Mouse (Mus musculus) heart, postnatal 0 days (tissue): Measurements from ENCODE around the gene Gm10643. TPM values are rescaled to one million over a fixed set of nuclear protein-coding genes. Genes with fewer than 3 reads are reported as not detected.
A peak's percentile ranks its signal among the peaks of the same experiment; 100 is the strongest.

Experiments
- ATAC-seq: fragments of 200-750 bp; cut with Nextera tagmentation; 2 replicates; pipeline ENCODE4 v1.8.0; 2017; ENCODE audit warnings: low read depth, moderate number of reproducible peaks, moderate library complexity; ENCODE audit not compliant: insufficient read depth
- DNase-seq: peaks from one replicate; pipeline ENCODE4 v3.0.0-alpha.2; 2016; ENCODE audit warnings: low spot score
- H3K27ac ChIP-seq: fragments of 300-500 bp; sonication (generic); 2 replicates; pipeline ENCODE4 v1.5.1; 2014; ENCODE audit warnings: low read depth, mild to moderate bottlenecking
- H3K27me3 ChIP-seq: fragments of 300-500 bp; sonication (generic); 2 replicates; pipeline ENCODE4 v1.6.1; 2014; ENCODE audit warnings: low read length, mixed read lengths; ENCODE audit not compliant: control insufficient read depth, insufficient read depth
- H3K36me3 ChIP-seq: fragments of 300-500 bp; sonication (generic); replicated peaks from 2 replicates; pipeline ENCODE4 v1.6.1; 2014; ENCODE audit warnings: low read length, mixed read lengths; ENCODE audit not compliant: control insufficient read depth, insufficient read depth
- H3K4me1 ChIP-seq: fragments of 300-500 bp; sonication (generic); 2 replicates; pipeline ENCODE4 v1.6.1; 2014; ENCODE audit warnings: antibody characterized with exemption; ENCODE audit not compliant: control insufficient read depth, insufficient read depth
- H3K4me2 ChIP-seq: fragments of 300-500 bp; sonication (generic); 2 replicates; pipeline ENCODE4 v1.6.1; 2014; ENCODE audit warnings: low read depth, mild to moderate bottlenecking, low read length, moderate library complexity
- H3K4me3 ChIP-seq: fragments of 300-500 bp; sonication (generic); 2 replicates; pipeline ENCODE4 v1.5.1; 2014; ENCODE audit warnings: low read depth, low read length
- H3K9ac ChIP-seq: fragments of 300-500 bp; sonication (generic); replicated peaks from 2 replicates; pipeline ENCODE4 v1.6.1; 2014; ENCODE audit warnings: low read depth, low read length, mixed read lengths
- H3K9me3 ChIP-seq: fragments of 300-500 bp; sonication (generic); replicated peaks from 2 replicates; pipeline ENCODE4 v1.6.1; 2016; ENCODE audit warnings: low read length; ENCODE audit not compliant: control insufficient read depth
- CTCF ChIP-seq: IDR thresholded peaks from 2 replicates; pipeline ENCODE4 v1.5.1; 2016; ENCODE audit warnings: antibody characterized with exemption, control low read depth, low read depth
- EP300 ChIP-seq: IDR thresholded peaks from 2 replicates; pipeline ENCODE4 v1.6.1; 2016; ENCODE audit warnings: antibody characterized with exemption, low read depth
- WGBS: fragments of 180-500 bp; shearing (Covaris S2); extraction: QIAGEN DNeasy Blood & Tissue Kit; methylation state at CpG from one replicate; pipeline ENCODE4 v1.1.7; 2014; 5-methylcytosine and 5-hydroxymethylcytosine counted together
- microRNA counts: library from miRNA; unstranded; fragments of <30 nt; microRNA quantifications from one replicate; lab custom pipeline; 2015
- microRNA-seq: library from miRNA; unstranded; fragments of <30 nt; microRNA quantifications from one replicate; pipeline ENCODE4, GENCODE M21; 2016
- polyA plus RNA-seq: library from polyadenylated mRNA; unstranded; fragments of >200 nt; fragmentation: Nextera tagmentation; extraction: Ambion mirVana; gene quantifications from 2 replicates; pipeline ENCODE4 v1.2.1, GENCODE M21; 2015
- total RNA-seq: library from RNA; depleted of rRNA; stranded (reverse); fragments of >200 nt; gene quantifications from 2 replicates; pipeline ENCODE4 v1.2.3, GENCODE M21; 2014; ENCODE audit warnings: low replicate concordance; rRNA removed

The Gm10643 gene
- total and polyA plus RNA-seq, 2 experiments from 2014 or later, result 1.7 to 3.8 TPM

DNA sequence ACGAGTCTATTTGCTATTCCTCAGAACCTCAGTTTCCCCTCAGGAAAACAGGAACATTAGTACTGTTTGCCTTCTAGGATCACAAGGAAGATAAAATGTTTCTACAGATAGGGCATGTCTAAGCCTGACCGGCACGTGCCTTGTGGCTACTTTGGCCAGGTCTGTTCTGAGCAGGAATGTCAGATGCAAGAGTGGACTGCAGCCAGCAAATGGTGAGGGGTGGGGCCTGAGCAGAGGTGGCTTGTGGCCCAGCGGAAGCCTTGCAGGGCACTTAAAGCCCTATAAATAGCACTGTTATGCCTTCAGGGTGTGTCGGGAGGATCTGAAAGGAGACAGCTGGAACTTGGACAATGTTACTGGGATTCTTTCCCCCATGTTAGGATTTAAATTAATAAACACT is 41.9 kb downstream of the Gm10643 start:
- peak; percentile 90 for DNase-seq
- WGBS, result under 1% methylated on average over 5 of the region's 5 CpGs
- peaks cover 32% of the 10 kb centered on the region for H3K27me3 ChIP-seq
- TF ChIP-seq EP300, result peak; percentile 81
- no peak for TF ChIP-seq CTCF
- no peak overlapping the region for H3K9ac ChIP-seq
- H3K27ac ChIP-seq, result peak overlapping the region; percentile 84
- peaks cover 37% of the 10 kb centered on the region for H3K4me1 ChIP-seq
- no peaks in the 10 kb centered on the region for H3K9me3 ChIP-seq
- H3K4me2 ChIP-seq, result peak overlapping the region; percentile 28; the same call in 1 of the 2 replicates
- H3K36me3 ChIP-seq, result no peaks in the 10 kb centered on the region
- H3K4me3 ChIP-seq, result no peak overlapping the region
- ATAC-seq, result peak; percentile 88

DNA sequence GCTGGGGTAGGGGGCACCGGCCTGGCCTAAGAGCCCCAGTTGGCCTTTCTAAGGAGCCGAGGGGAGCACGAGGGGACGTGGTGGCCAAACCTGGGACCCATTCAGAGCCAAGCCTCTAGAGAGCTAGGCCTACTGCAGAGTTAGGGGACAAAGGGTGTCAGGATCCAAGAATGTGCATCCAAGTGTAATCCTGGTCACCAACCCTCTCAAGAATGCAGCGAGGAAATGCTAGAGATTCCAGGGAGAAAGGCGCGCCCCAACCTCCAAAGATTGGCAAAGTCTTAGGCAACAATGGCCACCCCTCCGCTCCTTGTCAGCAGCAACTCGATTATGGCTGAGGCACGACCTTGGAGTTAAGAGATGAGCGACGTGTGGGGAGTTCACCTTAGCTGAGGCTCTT is 43.4 kb downstream of the Gm10643 start:
- Histone ChIP-seq H3K36me3 (no peaks in the 10 kb centered on the region), H3K27me3 (peaks cover 22% of the 10 kb centered on the region), H3K4me2 (no peak overlapping the region), H3K4me3 (no peak overlapping the region), H3K9me3 (no peaks in the 10 kb centered on the region), H3K9ac (no peak overlapping the region), H3K27ac (no peak overlapping the region), H3K4me1 (peaks cover 37% of the 10 kb centered on the region)
- ATAC-seq (no peak), DNase-seq (no peak)
- WGBS, result 55% methylated on average over 12 of the region's 12 CpGs
- no peak for TF ChIP-seq CTCF
- TF ChIP-seq EP300, result no peak

DNA sequence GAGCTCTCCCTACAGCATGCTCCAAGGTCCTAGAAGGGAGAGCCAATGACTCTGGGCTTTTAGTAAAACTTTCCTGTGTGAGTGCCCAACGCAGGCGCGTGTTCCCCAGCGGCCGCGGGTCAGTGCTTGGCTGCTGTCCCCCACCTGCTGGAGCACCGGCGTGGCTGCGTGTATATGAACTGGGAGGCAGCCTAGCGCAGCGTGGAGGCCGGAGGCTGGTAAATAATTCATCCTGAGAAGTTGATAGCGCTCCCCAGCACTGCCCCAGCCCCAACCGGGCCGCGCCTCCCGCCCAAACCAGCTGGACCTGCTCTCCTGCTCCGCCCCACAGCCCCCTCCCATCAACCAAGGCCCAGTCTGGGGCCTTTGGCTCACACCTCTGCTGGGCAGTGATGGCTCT is 43.8 kb downstream of the Gm10643 start, which contains the start of gene Palm3:
Gene Palm3, plus strand, starts transcription at position 376 of the 400 bp plus-strand sequence.
- no peak for ATAC-seq
- Histone ChIP-seq H3K27ac (no peak within 1 kb of the TSS), H3K4me2 (no peak within 1 kb of the TSS), H3K4me1 (peaks cover 37% of the 10 kb centered on the region), H3K4me3 (no peak within 1 kb of the TSS), H3K9ac (no peak within 1 kb of the TSS), H3K9me3 (no peaks in the 10 kb centered on the region), H3K36me3 (no peaks in the 10 kb centered on the region), H3K27me3 (peaks cover 17% of the 10 kb centered on the region)
- WGBS, result 29% methylated on average over 18 of the region's 18 CpGs
- DNase-seq, result no peak
- TF ChIP-seq CTCF (no peak), EP300 (no peak)

DNA sequence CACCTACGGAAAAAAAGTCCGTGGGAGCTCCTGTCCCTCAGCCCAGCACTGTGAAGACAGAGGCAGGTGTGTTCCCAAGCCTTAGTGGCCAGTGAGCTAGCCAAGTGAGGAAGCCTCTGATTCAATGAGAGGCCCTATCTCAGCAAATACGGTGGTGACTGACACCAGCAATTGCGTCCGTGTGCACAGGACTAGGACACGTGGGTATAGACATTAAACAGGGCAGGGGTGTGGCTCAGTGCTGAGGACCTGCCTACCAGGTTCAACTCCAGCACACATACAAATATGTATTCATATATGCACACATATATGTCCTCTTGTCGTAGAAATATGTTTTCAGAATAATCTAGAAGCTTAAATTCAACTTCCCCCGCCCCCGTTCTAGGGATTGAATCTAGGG is 45.2 kb downstream of the Gm10643 start:
- Histone ChIP-seq H3K4me3 (no peak overlapping the region), H3K9me3 (no peaks in the 10 kb centered on the region), H3K27ac (no peak overlapping the region), H3K36me3 (no peaks in the 10 kb centered on the region), H3K4me2 (no peak overlapping the region), H3K27me3 (0 out of 2 replicates have a peak, but pooled peaks cover 5% of the 10 kb centered on the region), H3K4me1 (peaks cover 29% of the 10 kb centered on the region), H3K9ac (no peak overlapping the region)
- ATAC-seq, result no peak
- DNase-seq, result no peak
- 79% methylated on average over 9 of the region's 9 CpGs for WGBS
- TF ChIP-seq EP300 (no peak), CTCF (no peak)

DNA sequence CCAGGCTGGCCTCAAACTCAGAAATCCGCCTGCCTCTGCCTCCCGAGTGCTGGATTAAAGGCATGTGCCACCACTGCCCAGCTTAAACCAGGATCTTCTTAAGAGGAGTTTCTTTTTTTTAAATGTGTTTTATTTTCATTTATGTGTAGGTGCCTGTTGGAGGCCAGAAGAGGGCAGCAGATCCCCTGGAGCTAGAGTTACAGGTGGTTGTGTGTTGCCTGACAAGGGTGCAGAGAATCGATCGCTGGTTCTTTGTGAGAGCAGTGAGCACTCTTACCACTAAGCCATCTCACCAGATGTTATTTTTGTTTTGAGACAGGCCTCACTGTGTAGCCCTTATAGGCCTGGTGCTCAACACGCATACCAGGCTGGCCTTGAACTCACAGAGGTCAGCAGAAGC is 49.1 kb downstream of the Gm10643 start:
- peaks cover 28% of the 10 kb centered on the region for H3K27me3 ChIP-seq

More for the DNA sequence above, 49.1 kb downstream of the Gm10643 start:
- Histone ChIP-seq H3K9me3 (no peaks in the 10 kb centered on the region), H3K27ac (no peak overlapping the region), H3K4me2 (no peak overlapping the region), H3K36me3 (no peaks in the 10 kb centered on the region), H3K9ac (no peak overlapping the region), H3K4me3 (no peak overlapping the region), H3K4me1 (peaks cover 11% of the 10 kb centered on the region)
- WGBS, result 91% methylated on average over 5 of the region's 5 CpGs
- DNase-seq (no peak), ATAC-seq (no peak)
- TF ChIP-seq EP300 (no peak), CTCF (no peak)

MicroRNAs within 50 kb of the gene (microRNA counts, 519-probe panel; counts per million panel counts)
- microRNA mmu-miR-709 (lab: Ali Mortazavi, UCI), result not detected

Small RNA genes within 50 kb of the gene (microRNA-seq; reads per million reads assigned to microRNA genes)
- not detected for gene Mir709

Other genes with a start within 250 kb of the Gm10643 start
- gene Adgrl1, start 165.0 kb downstream of the Gm10643 start, total RNA-seq, result 28.7 and 58.4 TPM in 2 replicates
- gene Adgrl1, start 165.0 kb downstream of the Gm10643 start, polyA plus RNA-seq, result 3.8 and 4.4 TPM in 2 replicates
- gene Gm10644, start 109.9 kb downstream of the Gm10643 start, total RNA-seq, result 0.08 and 1.3 TPM in 2 replicates
- 0.41 and 0.42 TPM in 2 replicates for gene Gm10644, start 109.9 kb downstream of the Gm10643 start, polyA plus RNA-seq
- 109 and 155 TPM in 2 replicates for gene Asf1b, start 109.6 kb downstream of the Gm10643 start, total RNA-seq
- 19.2 and 21.5 TPM in 2 replicates for gene Asf1b, start 109.6 kb downstream of the Gm10643 start, polyA plus RNA-seq
- gene Prkaca, start 92.1 kb downstream of the Gm10643 start, total RNA-seq, result 246 and 345 TPM in 2 replicates
- gene Prkaca, start 92.1 kb downstream of the Gm10643 start, polyA plus RNA-seq, result 305 and 312 TPM in 2 replicates
- 46.3 and 52.0 TPM in 2 replicates for gene Samd1, start 67.5 kb downstream of the Gm10643 start, total RNA-seq
- gene Samd1, start 67.5 kb downstream of the Gm10643 start, polyA plus RNA-seq, result 3.6 and 3.7 TPM in 2 replicates
- not detected in 2 replicates for gene 1700067K01Rik, start 63.6 kb downstream of the Gm10643 start, total RNA-seq
- 0.96 and 1.3 TPM in 2 replicates for gene 1700067K01Rik, start 63.6 kb downstream of the Gm10643 start, polyA plus RNA-seq
- 17.8 TPM in 1 of 2 replicates, not detected in the other for gene 2210011C24Rik, start 53.0 kb downstream of the Gm10643 start, total RNA-seq
- 0.48 and 0.88 TPM in 2 replicates for gene 2210011C24Rik, start 53.0 kb downstream of the Gm10643 start, polyA plus RNA-seq
- not detected in 2 replicates for gene Palm3, start 43.7 kb downstream of the Gm10643 start, total RNA-seq
- 0.33 and 0.41 TPM in 2 replicates for gene Palm3, start 43.7 kb downstream of the Gm10643 start, polyA plus RNA-seq
- gene Il27ra, start 22.5 kb downstream of the Gm10643 start, total RNA-seq, result 3.9 and 5.6 TPM in 2 replicates
- 2.6 and 3.6 TPM in 2 replicates for gene Il27ra, start 22.5 kb downstream of the Gm10643 start, polyA plus RNA-seq
- gene Rln3, start 20.1 kb downstream of the Gm10643 start, total RNA-seq, result not detected in 2 replicates
- gene Rln3, start 20.1 kb downstream of the Gm10643 start, polyA plus RNA-seq, result not detected in 2 replicates
- gene Rfx1, start 1.7 kb upstream of the Gm10643 start, total RNA-seq, result 11.7 and 15.3 TPM in 2 replicates
- 2.3 and 2.4 TPM in 2 replicates for gene Rfx1, start 1.7 kb upstream of the Gm10643 start, polyA plus RNA-seq
- gene Dcaf15, start 39.6 kb upstream of the Gm10643 start, total RNA-seq, result 16.1 and 29.3 TPM in 2 replicates
- gene Dcaf15, start 39.6 kb upstream of the Gm10643 start, polyA plus RNA-seq, result 2.9 and 3.3 TPM in 2 replicates
- gene Podnl1, start 60.9 kb upstream of the Gm10643 start, total RNA-seq, result not detected in 2 replicates
- 0.04 TPM in 2 replicates for gene Podnl1, start 60.9 kb upstream of the Gm10643 start, polyA plus RNA-seq
- 13.1 and 17.1 TPM in 2 replicates for gene Cc2d1a, start 82.8 kb upstream of the Gm10643 start, total RNA-seq
- gene Cc2d1a, start 82.8 kb upstream of the Gm10643 start, polyA plus RNA-seq, result 8.4 and 10.2 TPM in 2 replicates
- gene 4930432K21Rik, start 82.9 kb upstream of the Gm10643 start, total RNA-seq, result 0.43 TPM in 1 of 2 replicates, not detected in the other
- 0.34 and 0.48 TPM in 2 replicates for gene 4930432K21Rik, start 82.9 kb upstream of the Gm10643 start, polyA plus RNA-seq
- gene Nanos3, start 120.1 kb upstream of the Gm10643 start, total RNA-seq, result 1.4 TPM in 1 of 2 replicates, not detected in the other
- 4.6 and 6.0 TPM in 2 replicates for gene Nanos3, start 120.1 kb upstream of the Gm10643 start, polyA plus RNA-seq
- gene Zswim4, start 171.9 kb upstream of the Gm10643 start, total RNA-seq, result 23.8 and 31.4 TPM in 2 replicates
- gene Zswim4, start 171.9 kb upstream of the Gm10643 start, polyA plus RNA-seq, result 4.6 and 5.8 TPM in 2 replicates
- gene D8Ertd738e, start 184.6 kb upstream of the Gm10643 start, total RNA-seq, result 90.3 and 93.2 TPM in 2 replicates
- gene D8Ertd738e, start 184.6 kb upstream of the Gm10643 start, polyA plus RNA-seq, result 382 and 414 TPM in 2 replicates
- 25.8 and 74.7 TPM in 2 replicates for gene Mri1, start 192.2 kb upstream of the Gm10643 start, total RNA-seq
- gene Mri1, start 192.2 kb upstream of the Gm10643 start, polyA plus RNA-seq, result 37.3 and 39.2 TPM in 2 replicates
- 7.0 and 14.4 TPM in 2 replicates for gene Ccdc130, start 205.2 kb upstream of the Gm10643 start, total RNA-seq
- 12.2 and 12.7 TPM in 2 replicates for gene Ccdc130, start 205.2 kb upstream of the Gm10643 start, polyA plus RNA-seq